Mouse (Mus musculus): ENCODE measurements at regions not wholly inside any gene's neighbourhood (a gene's known extent, or its start where the extent isn't known, plus 50 kb on each side); places are given as distances from the start of the nearest gene placed in this dataset.

DNA sequence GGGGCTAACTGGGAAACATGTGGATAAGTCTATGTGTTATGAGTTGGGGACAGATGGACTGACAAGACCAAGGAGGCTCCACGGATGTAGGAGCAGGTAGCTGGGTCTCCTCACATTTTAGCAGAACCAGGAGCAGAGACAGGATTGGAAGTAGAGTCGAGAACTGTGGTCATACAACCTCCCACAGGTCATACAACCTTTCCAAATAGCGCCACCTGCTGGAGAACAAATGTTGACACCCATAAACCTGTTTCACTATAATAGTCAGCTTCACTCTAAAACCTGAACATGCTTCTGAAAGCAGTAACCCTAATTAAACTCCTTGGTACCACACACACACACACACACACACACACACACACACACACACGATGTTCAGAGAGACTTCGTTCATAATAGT lies 50.7 kb upstream of the Foxk1 start:
- intact Hi-C loops (cut with DNase I) = no loop called here
- no peak for DNase-seq (ENCODE audit: low spot score in 2 of 2)
